Mouse (Mus musculus) retina, postnatal 7 days (tissue): ENCODE measurements at regions not wholly inside any gene's neighbourhood (a gene's known extent, or its start where the extent isn't known, plus 50 kb on each side); places are given as distances from the start of the nearest gene placed in this dataset.

Experiments
- DNase-seq: peaks from one replicate; pipeline ENCODE4 v3.0.0-alpha.2; 2012; ENCODE audit warnings: low read depth, low spot score

DNA sequence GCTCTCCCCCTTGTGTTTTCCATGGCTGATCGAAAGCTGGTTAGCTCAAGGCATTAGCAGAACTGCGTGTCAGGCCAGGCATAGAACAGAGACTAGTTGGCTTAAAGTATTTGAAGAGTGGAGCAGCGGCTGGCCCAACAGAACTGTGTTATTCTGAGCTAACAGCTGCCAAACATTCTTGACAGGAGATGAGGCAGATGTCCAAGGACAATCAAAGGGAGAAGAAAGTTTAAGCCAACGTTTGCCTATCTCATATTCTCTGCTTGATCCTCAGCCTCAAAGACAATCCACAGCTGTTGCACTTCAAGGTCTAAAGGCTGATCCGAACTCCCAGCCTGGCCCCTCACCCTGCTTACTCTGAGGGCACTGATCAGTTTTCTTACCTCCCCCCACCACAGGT lies 401.2 kb upstream of the Nr2f2 start:
- DNase-seq, result no peak

DNA sequence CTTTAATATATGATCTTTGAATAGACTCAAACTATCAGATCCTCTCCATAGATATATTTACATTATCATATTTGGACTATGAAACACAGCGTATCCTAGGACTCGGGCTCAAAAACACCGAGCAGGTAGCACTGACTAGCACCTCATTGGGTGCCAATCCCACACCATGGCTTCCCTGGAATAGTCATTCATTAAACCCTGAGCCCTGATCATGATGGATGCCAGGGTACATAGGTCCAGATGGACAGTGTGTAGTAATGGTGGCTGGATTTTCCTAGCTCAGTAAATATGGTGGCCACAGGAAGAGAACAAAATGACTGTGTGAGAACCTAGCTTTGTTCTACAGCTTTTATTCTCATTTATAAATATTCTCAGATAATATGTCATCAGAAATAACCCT lies 390.1 kb upstream of the Nr2f2 start:
- DNase-seq, result no peak

DNA sequence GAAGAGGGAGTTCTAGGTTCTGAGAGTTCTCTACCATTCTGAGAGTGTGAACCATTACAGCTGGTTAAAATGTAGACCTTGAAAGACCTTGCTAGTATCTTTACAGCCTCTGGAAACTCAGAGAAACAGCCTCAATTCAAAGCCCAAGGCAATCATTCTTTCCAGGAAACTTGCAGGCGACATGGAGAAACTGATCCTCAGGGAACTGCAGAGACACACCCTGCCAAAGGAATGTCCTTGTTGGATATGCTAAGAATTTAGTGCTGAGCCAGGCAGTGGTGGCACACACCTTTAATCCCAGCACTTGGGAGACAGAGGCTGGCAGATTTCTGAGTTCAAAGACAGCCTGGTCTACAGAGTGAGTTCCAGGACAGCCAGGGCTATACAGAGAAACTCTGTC lies 388.3 kb upstream of the Nr2f2 start:
- DNase-seq, result no peak

DNA sequence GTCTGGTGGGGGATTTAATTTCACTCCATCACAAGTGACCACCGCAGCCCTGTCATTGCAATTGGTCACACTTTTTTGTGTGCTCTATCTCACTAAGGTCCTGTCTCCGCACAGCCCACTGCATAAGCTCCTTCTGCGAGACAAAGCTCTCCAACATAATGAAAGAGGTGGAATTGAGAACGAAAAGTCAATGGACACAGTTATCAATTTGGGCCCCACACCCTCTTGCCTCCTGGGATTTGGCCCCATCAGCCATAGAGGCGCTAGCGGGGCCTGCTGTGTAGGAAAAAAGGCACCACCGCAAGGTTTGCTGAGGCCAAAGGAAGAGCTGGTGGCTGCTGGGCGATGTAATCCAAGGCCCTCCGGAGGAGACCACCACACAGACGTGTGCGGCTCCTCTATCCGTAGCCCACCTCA lies 386.3 kb upstream of the Nr2f2 start:
- no peak for DNase-seq

DNA sequence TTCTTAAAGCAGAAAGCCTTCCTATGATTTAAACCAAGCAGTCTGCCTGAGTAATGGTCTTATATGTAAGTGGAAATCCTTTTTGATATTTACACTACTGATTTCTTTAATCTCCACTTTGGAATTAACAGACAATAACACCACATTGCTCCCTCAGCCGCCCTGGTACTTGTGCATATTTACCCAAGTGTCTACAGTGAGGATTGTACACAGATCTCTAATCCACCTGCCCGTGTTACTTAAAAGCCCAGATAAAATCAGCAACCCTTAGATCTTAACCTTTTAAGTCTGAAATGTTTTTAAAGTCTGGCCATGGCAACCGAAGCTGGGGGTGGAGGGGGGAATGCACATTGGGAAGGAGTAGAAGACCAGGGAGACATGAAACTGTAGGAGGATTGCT lies 382.3 kb upstream of the Nr2f2 start:
- DNase-seq, result no peak

DNA sequence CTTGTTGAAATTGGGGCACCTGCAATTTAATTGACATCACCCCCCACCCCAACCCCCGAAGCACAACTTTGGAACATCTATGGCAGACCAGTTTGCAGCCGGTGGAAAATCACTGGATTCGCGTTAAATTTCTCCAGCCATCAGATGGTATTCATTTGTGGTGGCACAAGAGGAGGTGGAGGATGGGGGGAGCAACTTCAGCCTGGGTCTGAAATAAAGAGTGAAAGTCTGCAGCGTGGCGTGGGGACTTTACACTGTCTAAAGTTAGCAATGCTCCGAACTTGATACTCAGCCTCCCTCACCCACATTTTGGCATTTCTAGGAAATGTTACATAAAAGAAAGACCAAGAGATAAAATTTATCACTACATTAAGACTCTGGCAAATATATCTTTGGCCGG lies 381.8 kb upstream of the Nr2f2 start:
- DNase-seq, result no peak

- DNase-seq, result no peak
Observed at GRCm38 (mm10) chr7:70744296-70744695, 377.8 kb upstream of the Nr2f2 start.

DNA sequence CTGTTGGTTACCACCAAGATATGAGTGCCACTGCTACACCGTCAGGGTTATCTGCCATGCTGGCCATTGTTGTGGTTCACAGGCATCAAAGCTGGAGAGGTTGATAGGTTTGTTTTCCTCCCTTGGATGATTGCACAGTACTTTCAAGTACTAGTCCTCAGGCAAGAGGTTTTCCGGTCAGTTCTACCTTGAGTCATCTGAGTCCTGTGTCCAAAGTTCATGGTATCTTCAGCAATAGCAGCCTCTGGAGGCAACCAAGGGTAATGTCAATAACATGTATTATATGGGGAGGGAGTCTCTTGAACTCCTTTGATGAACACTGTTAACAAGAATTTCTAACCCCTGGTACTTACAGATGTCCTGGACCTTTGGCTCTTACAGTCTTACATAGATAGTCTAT lies 369.1 kb upstream of the Nr2f2 start:
- DNase-seq, result no peak

- no peak for DNase-seq
Observed at GRCm38 (mm10) chr7:70733501-70733900, 367.0 kb upstream of the Nr2f2 start.

- DNase-seq, result no peak
Observed at GRCm38 (mm10) chr7:70729896-70730295, 363.4 kb upstream of the Nr2f2 start.

GRCm38 (mm10) chr7:70718149-70718765 lies 351.7 kb upstream of the Nr2f2 start:
- no peak for DNase-seq

DNA sequence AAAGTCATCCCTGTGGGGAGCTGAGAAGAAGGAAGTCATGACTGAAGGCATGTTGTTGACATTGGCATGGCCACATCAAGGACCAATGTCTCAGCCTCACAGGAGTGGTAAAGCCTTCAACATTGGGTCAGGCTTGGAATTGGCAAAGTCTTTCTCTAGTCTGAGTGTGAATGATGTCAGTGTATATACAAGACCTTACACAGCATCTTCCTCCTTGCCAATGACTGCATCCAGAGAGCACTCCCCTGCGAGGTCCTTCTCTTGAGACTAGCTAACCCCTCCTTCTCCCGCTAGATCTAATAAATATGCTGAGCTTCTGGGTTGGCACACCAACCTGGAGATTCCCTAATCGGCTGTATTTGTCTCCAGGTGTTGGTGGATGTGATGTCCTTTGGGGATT lies 351.1 kb upstream of the Nr2f2 start:
- no peak for DNase-seq

GRCm38 (mm10) chr7:70716811-70717458 lies 350.4 kb upstream of the Nr2f2 start:
- DNase-seq, result no peak

DNA sequence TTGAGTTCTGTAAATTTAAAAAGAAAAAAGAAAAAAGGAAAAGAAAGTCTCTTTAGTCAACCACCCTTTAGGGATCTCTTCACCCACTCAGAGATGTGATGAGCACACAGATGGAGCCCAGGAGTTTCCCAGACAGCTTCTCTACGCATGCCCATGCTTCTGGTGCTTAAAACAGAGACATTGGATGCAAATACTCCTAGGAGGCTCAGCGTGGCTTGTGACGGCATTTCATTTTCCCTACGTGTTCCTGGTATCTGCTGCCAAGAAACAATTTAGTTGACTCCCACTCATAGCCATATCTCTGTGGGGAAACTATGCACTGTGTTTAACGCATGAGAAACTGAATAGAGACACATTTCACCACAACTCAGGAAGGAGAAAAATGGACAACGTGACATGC lies 345.6 kb upstream of the Nr2f2 start:
- no peak for DNase-seq

GRCm38 (mm10) chr7:70706281-70706680 lies 339.7 kb upstream of the Nr2f2 start:
- no peak for DNase-seq

GRCm38 (mm10) chr7:70703784-70704183 lies 337.2 kb upstream of the Nr2f2 start:
- no peak for DNase-seq

DNA sequence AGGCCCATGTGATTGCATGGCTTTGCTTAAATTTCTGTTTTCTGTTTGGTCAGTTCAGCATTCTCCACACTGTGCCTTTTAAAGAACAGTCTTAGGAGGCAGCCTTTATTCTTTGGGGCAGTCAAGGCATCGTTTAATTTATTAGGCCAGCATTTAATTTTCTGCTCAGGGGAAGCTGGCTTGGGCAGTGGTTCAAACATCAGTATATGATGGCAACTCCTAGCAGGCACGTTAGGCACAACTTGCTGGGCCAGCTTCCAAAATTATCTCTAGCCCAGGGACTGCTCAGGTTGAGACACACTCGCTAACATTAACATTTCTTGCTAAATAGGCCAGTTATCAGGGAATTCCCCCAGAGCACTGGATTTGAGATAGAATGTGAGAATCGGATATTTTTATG lies 333.9 kb upstream of the Nr2f2 start:
- no peak for DNase-seq

- DNase-seq, result no peak
Observed at GRCm38 (mm10) chr7:70699391-70699790, 332.9 kb upstream of the Nr2f2 start.

- no peak for DNase-seq
Observed at GRCm38 (mm10) chr7:70698986-70699385, 332.5 kb upstream of the Nr2f2 start.

DNA sequence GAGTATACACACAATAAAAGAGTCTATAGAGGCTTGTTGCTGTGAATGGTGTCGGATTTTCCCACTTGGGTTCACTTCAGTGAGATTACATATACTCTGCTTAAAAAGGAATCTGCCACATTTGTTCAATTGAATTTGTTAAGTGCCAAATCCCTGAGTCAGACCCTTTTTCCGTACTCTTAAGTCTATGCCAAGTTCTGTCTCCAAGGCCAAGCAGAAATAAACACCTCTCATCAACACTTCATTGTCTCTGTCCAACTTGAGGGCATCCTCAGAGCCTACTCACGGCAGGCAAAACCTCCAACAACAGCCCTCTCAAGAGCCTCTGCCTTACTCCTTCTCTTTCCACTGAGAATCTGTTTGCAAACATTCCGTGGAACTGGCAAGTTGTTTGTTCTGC lies 325.6 kb upstream of the Nr2f2 start:
- no peak for DNase-seq

- DNase-seq, result no peak
Observed at GRCm38 (mm10) chr7:70690845-70691244, 324.3 kb upstream of the Nr2f2 start.

DNA sequence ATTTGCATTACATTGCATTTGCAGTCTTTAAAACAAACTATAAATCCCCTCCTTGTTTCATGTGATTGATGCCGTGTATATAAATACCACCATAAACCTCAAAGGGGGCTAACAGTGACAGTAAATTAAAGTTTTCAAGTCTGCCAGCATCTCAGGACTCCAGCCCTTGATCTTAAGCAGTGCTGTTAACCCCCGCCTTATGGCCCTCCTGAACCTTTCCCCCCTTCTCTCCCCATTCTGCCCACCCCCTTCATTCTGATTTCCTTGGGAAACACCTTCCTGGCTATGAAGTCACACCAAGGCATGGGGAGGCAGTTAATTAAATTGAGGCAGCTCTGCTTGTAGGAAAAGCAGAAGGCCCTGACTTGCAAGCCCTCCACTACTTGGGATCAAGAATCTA lies 302.5 kb upstream of the Nr2f2 start:
- no peak for DNase-seq

- no peak for DNase-seq
Observed at GRCm38 (mm10) chr7:70660162-70660561, 293.6 kb upstream of the Nr2f2 start.
